Mouse (Mus musculus) thymus, postnatal 4 days (tissue): ENCODE measurements around the gene Phf1.
"Not testable (repeated sequence)": the region's sequence is repeated elsewhere in the genome, so short reads cannot be mapped to it uniquely, and the experiment has no call there.

Source experiments
- DNase-seq: peaks from one replicate; pipeline ENCODE4 v3.0.0; 2021

Phf1 gene

DNA sequence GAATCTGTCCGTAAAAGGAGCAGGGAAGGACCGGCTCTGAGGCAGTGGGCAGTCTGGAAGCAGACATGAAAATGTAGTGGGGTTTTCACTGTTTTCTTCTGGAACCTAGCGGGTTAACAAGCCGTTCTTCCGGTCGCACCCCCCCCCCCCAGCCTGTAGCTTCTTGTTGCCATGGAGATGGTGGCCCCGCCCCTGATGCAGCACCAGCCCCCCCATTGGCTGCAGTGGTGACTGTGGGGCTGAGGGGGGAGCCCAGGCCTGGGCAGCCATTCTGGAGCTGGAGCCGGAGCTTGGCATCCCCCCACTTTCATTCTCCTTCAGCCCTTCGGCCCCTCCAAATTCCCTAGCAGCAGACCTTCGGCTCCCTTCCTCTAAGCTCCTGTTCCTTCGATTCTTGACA lies 18.6 kb downstream of the Phf1 start:
- DNase-seq = peak; percentile 95

DNA sequence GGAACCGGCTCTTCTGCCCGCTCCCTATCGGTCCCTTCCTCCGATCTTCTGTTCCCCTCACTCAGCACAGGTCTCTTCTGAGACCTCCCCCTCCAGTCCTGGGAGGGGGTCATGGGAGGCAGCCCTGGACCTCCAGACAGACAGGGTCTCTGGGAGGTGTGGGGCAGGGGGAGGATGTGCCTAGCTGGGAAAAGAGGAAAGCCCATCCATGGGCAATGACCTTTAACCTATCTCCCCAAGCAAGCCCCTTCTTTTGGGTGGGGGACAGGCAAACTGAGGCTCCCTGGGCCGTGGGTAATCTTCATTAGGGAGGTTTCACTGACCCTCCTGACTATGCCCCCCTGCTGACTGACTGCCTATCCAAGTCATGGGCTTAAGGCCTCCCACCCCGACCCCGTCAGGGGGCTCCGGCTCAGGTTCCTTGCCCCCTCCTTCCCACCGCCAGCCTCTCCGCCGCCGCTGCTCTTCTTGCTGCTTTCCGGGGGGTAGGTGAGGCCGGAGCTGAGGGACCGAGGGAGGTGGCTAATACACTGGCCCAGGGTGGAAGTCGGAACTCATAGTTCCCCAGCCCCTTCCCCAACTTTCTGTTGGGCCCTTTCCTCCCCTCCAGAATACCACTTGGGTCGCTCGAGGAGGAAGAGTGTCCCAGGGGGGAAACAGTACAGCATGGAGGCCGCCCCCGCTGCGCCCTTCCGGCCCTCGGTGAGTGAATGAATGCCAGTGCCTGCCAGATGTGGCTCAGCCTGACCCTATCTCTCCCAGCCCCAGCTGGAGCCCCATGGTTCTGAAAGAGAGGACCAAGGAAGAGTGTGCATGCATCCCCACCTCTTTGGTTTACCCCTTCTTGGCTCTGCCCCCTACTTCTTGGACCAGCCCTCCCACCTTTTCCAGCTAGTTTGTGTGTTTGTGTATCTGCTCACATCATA lies 19.4 kb downstream of the Phf1 start:
- DNase-seq = peak; percentile 56

DNA sequence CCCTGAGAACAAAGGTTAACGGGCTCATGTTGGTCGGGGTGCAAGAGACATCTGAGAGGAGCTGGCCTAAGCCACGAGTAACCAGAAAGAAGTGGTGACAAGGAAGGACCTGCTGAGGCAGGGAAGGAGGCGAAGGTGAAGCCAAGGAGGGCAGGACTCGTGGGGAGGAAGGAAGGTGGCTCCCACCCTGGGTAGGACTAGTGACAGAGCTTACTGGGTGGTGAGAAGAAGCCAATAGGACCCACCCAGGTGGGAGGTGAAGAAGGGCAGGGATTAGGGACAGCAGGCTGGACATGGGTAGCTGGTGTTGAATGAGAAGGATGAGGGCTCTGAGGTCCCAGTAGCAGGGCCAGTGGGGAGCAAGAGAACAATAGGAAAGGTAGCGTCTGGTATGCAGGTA lies 20.3 kb downstream of the Phf1 start:
- no peak for DNase-seq

DNA sequence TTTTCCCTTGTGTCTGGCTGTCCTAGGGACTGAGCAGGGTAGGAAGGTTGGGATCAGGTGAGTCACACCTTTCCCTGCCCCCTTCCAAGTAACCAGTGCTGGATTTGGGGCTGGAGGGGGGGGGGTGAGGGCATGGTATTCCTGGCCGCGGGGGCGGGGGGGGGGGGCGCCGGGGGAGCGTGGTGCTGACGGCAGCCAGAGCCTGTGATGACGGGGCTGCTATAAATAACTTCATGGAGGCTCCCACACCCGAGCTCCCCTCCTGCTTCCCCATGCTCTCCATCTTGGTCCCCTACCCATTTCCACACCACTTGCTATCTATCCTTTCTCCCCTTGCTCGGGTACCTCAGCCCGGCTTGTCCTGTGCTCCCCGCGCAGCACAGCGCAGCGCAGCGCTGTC lies 20.9 kb downstream of the Phf1 start:
- DNase-seq = no peak

DNA sequence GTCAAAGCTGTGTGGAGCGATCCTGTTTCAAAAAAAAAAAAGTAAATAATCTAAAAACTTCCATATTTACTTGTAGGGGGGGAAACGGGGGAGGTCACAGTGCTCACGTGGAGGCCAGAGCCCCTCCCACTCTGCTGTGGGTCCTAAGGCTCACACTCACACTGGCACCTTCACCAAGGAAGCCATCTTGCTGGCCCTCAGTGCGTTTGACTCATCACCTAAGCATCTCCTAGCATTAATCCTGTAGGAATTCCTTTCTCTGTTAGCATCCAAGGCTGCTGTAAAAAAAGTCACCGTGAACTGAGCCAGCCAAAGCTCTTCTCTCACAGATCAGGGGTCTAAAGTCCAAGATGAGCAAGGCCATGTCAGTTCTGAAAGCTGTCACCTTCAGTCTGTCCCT lies 23.5 kb downstream of the Phf1 start:
- no peak for DNase-seq

- DNase-seq = no peak
These were observed 24.0 kb downstream of the Phf1 start for GRCm38 (mm10) chr17:26956895-26957294.

DNA sequence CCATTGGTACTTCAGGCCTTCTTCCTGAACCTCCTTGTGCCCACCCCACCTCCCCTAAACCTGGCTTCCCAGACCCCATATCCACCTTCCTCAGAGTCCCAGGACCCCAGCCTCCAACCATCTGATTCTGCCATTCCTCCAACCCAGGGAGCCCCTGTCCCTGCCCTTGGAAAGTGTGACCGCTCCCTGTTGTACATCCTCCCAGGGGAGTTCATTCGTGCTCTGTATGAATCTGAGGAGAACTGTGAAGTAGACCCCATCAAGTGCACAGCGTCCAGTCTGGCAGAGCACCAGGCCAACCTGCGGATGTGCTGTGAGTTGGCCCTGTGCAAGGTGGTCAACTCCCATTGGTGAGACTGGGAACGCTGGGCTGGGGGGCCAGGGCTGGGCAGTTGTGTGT lies 25.0 kb downstream of the Phf1 start:
- no peak for DNase-seq

DNA sequence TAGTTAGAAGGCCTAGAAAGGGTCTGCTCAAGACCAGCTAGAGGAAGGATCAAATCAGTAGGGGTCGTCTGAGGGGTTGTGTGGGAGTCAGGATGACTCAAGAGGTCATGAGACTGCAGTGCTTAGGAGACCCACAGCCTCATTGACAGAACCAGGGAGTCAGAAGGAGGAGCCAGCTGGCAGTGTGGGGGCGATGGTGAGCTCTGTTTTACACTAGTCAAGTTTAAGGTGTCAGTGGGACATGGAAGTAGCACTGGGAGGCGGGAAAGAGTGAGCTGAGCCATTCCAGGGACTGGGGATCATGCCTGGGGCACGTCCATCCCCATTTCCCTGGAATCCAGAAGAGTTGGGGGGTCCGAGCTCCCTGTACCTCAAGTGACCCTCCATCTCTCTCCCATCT lies 26.0 kb downstream of the Phf1 start:
- no peak for DNase-seq

- no peak for DNase-seq
These were observed 27.0 kb downstream of the Phf1 start for GRCm38 (mm10) chr17:26959815-26960214.

DNA sequence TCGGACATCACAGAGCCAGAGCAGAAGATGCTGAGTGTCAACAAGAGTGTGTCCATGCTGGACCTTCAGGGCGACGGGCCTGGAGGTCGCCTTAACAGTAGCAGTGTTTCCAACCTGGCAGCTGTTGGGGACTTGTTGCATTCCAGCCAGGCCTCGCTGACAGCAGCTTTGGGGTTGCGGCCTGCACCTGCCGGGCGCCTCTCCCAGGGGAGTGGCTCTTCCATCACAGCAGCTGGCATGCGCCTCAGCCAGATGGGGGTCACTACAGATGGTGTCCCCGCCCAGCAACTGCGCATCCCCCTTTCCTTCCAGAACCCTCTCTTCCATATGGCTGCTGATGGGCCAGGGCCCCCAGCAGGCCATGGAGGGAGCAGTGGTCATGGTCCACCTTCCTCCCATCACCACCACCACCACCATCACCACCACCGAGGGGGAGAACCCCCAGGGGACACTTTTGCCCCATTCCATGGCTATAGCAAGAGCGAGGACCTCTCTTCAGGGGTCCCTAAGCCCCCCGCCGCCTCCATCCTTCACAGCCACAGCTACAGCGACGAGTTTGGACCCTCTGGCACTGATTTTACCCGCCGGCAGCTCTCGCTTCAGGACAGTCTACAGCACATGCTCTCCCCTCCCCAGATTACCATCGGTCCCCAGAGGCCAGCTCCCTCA lies 28.9 kb downstream of the Phf1 start:
- DNase-seq = no peak

DNA sequence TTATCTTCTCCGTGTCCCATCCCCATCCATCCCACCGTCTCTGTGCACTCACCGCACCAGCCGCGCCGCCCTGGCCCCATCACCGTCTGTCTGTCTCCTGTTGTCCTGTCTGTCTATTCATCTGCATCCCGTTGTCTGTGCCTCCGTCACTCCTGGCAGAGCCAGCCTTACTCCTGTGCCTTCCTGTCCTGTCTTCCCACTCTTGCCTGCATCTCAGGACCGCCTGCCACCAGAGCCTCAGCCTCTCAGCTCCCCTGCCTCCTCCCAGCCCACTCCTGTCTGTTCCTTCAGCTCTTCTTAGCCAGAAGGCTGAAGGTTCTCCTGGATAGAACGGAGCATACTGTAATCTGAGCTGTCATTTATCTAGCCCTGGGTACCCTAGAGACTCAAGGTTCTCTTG lies 34.1 kb downstream of the Phf1 start:
- DNase-seq = no peak

DNA sequence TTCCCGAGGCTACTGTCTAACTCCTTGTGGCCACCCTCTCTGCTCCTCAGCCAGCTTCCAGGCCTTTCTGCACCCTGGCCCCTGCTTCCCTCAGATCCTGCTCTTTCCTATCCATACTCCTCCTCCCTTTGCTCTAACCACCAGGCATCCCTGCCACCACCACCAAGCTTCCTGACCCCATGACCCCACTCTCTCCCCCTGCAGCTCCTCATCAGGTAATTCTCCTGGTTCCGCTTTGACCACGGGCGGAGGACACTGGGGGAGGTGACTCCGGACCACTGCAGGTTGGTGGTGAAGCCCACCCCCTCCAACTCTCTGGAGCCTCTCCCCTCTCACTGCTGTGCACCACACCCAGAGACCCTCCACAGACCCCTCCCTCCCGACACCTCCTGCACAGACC lies 34.6 kb downstream of the Phf1 start:
- DNase-seq = no peak

GRCm38 (mm10) chr17:26968200-26968611 lies 35.4 kb downstream of the Phf1 start:
- no peak for DNase-seq

GRCm38 (mm10) chr17:26969257-26969656 lies 36.4 kb downstream of the Phf1 start:
- no peak for DNase-seq

- no peak for DNase-seq
These were observed 37.4 kb downstream of the Phf1 start for GRCm38 (mm10) chr17:26970221-26970620.

GRCm38 (mm10) chr17:26971247-26971905 lies 38.5 kb downstream of the Phf1 start:
- DNase-seq = no peak

DNA sequence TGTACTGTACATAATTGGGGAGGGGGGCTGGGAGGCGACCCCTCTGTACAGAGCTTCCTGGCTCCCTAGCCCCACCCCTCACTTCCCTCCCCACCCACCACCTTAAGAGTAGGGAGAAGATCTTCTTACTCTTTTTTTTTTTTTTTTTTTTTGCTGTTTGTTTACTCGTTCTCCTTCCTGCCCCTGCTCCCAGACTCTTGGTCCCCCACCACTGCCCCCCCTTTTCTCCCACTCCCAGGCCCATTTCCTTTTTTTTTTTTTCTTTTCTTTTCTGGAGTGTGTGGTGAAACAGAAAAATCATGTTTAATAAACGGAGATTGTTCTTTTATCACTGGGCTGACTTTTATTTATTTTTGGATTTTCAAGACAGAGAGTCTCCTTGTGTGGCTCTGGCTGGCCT lies 39.3 kb downstream of the Phf1 start:
- DNase-seq = no peak

DNA sequence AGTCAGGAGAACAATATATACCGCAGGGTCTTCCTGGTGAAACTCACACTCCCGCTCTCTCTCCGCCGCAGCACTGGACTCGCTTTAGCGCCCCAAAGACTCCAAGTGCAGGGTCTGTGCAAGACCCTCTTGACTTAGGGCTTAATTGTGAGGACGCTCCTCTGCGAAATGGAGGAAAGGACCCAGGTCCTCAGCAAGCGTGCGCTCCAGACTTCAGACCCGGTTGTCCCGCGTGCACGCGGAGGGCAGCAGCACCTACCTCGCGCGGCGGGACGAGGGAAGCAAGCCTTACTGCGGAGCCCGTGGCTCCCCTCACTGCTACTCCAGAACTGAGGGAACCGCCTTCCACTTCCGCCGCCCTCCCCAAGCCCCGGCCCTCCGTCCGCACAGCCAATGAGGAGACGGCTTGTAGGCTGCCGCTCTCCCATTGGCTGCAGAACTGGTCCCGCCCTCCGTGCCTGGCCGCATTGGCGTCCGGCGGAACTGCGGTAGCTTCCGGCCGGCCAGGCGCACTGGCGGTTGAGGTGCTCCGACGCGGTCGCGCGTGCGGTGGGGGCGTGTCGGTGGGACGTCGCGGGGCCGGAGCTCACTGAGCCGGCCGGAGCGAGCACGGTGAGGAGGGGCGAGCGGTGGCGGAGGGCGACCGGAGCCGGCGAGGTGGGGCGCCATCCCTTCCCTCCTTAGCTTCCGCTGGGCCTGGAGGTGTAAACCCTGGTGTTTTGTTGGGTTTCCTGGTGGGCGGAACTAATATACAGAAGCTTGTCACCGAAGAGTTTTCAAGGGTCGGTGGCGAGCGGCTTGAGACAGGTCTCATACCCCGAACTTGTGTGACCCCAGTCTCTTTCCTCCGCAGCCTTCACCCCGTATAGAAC lies 40.1 kb downstream of the Phf1 start, which contains the start of gene Zbtb9:
Zbtb9 (plus strand) TSS at position 465 of the 872 bp plus-strand sequence.
- peak; percentile 97 for DNase-seq

DNA sequence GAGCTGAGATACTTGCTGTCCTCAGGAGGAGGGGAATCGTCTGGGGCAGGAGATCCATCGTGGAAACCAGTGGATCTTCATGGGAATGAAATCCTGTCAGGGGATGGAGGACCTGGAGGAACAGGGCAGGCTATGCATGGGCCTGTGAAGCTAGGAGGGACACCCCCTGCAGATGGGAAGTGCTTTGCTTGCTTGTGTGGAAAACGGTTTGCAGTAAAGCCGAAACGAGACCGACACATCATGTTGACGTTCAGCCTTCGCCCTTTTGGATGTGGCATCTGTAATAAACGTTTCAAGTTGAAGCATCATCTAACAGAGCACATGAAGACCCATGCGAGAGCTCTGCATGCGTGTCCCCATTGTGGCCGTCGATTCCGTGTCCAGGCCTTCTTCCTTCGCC lies 41.7 kb downstream of the Phf1 start:
- no peak for DNase-seq

GRCm38 (mm10) chr17:26975415-26975814 lies 42.6 kb downstream of the Phf1 start:
- DNase-seq = no peak

DNA sequence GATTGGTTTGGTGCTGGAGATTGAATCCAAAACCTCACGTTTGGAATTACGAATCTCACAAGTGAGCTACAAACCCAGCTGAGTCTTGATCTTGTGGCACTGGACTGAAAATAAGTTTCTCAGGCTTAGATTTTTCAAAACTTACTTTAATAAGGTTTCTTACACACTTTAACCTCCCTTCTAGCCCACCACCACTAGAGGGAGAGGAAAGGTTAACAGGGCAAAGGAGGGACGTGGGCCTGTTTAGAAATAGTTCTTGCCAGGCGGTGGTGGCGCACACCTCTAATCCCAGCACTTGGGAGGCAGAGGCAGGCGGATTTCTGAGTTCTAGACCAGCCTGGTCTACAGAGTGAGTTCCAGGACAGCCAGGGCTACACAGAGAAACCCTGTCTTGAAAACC lies 44.5 kb downstream of the Phf1 start:
- DNase-seq = not testable (repeated sequence)

GRCm38 (mm10) chr17:26979426-26979825 lies 46.6 kb downstream of the Phf1 start:
- no peak for DNase-seq

DNA sequence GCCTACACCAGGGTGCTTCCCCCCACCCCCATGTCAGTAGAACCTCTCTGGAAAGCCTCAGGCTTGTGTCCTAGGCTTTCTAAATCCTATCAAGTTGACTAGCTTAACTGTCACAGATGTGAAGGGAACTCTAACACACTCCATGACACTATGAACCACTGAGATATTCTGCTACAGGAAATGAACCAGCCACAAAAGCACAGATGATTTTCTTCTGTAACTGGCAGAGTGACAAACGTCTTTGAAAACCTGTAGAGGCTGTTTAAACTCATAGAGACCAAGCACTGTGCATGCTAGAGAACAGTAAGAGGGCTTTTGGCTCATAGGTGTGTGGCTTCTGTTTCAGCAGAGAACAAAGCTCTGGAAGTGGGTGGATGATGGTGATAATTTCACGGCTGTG lies 48.2 kb downstream of the Phf1 start:
- no peak for DNase-seq
